In genomic region chr13:8567111-8568026, GRCm38 (mm10) we compare ENCODE assay signal across 20 mouse cellular contexts.
DNase-seq lines count a peak whose midpoint lies in the region; ATAC-seq lines count a peak whose summit lies in the region.
"Had no signal": no experiment of that assay in that cellular context is flagged by ENCODE, and none has a peak within 500 bp of the region (broad histone marks: within the 10 kb centered on the region; RNA-seq: fewer than 3 reads in every experiment).

No protein-coding gene starts in this region.

- no peak for DNase-seq in forebrain, embryonic 10.5 days (ENCODE audit: extremely low spot score, low spot score)
- DNase-seq in midbrain, embryonic 10.5 days (ENCODE audit: low spot score): no peak
- peak; percentile 70 for DNase-seq in forelimb bud, embryonic 11.5 days (ENCODE audit: low read depth, low spot score)
- DNase-seq in adrenal gland, postnatal 4 days (ENCODE audit: low spot score in 2 of 2): no peak
- DNase-seq in thymus, postnatal 4 days: no peak
- DNase-seq: adrenal gland, postnatal 25 days; layer of hippocampus, postnatal 36 days; lung, postnatal 14 days; right cerebral cortex, postnatal 4 days had no signal

- no peaks in the 10 kb centered on the region for H3K9me3 ChIP-seq in forebrain, embryonic 12.5 days
- no peaks in the 10 kb centered on the region for H3K9me3 ChIP-seq in forebrain, embryonic 10.5 days
- no peaks in the 10 kb centered on the region for H3K9me3 ChIP-seq in midbrain, embryonic 13.5 days
- no peaks in the 10 kb centered on the region for H3K9me3 ChIP-seq in midbrain, embryonic 10.5 days (replicated peaks)
- no peaks in the 10 kb centered on the region for H3K9me3 ChIP-seq in midbrain, embryonic 16.5 days (replicated peaks; ENCODE audit: control insufficient read depth, low read length, poor library complexity, severe bottlenecking)
- H3K9me3 ChIP-seq: embryonic facial prominence, embryonic 15.5 days; G1E; heart, embryonic 15.5 days; liver, embryonic 12.5 days; midbrain, embryonic 12.5 days; neural tube, embryonic 12.5 days had no signal

- H3K9ac ChIP-seq in forebrain, embryonic 12.5 days: no peak overlapping the region
- H3K9ac ChIP-seq in midbrain, embryonic 13.5 days (replicated peaks): no peak overlapping the region
- H3K9ac ChIP-seq in midbrain, embryonic 16.5 days (ENCODE audit: low read depth, low read length): no peak overlapping the region
- H3K9ac ChIP-seq: embryonic facial prominence, embryonic 15.5 days; heart, embryonic 15.5 days; liver, embryonic 12.5 days; midbrain, embryonic 12.5 days; neural tube, embryonic 12.5 days had no signal

- H3K27me3 ChIP-seq in forebrain, embryonic 12.5 days: no peaks in the 10 kb centered on the region
- H3K27me3 ChIP-seq in forebrain, embryonic 10.5 days (ENCODE audit: poor library complexity, severe bottlenecking): no peaks in the 10 kb centered on the region
- no peaks in the 10 kb centered on the region for H3K27me3 ChIP-seq in midbrain, embryonic 13.5 days
- no peaks in the 10 kb centered on the region for H3K27me3 ChIP-seq in midbrain, embryonic 10.5 days (ENCODE audit: low read depth, poor library complexity, severe bottlenecking)
- H3K27me3 ChIP-seq in midbrain, embryonic 16.5 days (ENCODE audit: control insufficient read depth, insufficient read depth, low read depth, low read length): no peaks in the 10 kb centered on the region
- H3K27me3 ChIP-seq: embryonic facial prominence, embryonic 15.5 days; heart, embryonic 15.5 days; liver, embryonic 12.5 days; midbrain, embryonic 12.5 days; neural tube, embryonic 12.5 days had no signal

- H3K4me2 ChIP-seq in forebrain, embryonic 12.5 days: no peak overlapping the region
- H3K4me2 ChIP-seq in midbrain, embryonic 13.5 days (replicated peaks): no peak overlapping the region
- H3K4me2 ChIP-seq in midbrain, embryonic 16.5 days (ENCODE audit: low read length): no peak overlapping the region
- H3K4me2 ChIP-seq: embryonic facial prominence, embryonic 15.5 days; heart, embryonic 15.5 days; liver, embryonic 12.5 days; midbrain, embryonic 12.5 days; neural tube, embryonic 12.5 days had no signal

- 0 out of 2 replicates have a peak overlapping the region, but pooled peaks have one; percentile 16 for H3K27ac ChIP-seq in forebrain, embryonic 12.5 days
- no peak overlapping the region for H3K27ac ChIP-seq in forebrain, embryonic 10.5 days
- 0 out of 2 replicates have a peak overlapping the region, but pooled peaks have one; percentile 4 for H3K27ac ChIP-seq in midbrain, embryonic 13.5 days
- H3K27ac ChIP-seq in midbrain, embryonic 10.5 days (replicated peaks): no peak overlapping the region
- H3K27ac ChIP-seq in midbrain, embryonic 16.5 days (ENCODE audit: low read length): no peak overlapping the region
- H3K27ac ChIP-seq: embryonic facial prominence, embryonic 15.5 days; heart, embryonic 15.5 days; kidney, postnatal 0 days; liver, embryonic 12.5 days; midbrain, embryonic 12.5 days; neural tube, embryonic 12.5 days had no signal

- 78% methylated on average over 15 of the region's 15 CpGs for WGBS in forebrain, embryonic 12.5 days
- WGBS in forebrain, embryonic 10.5 days: 82% methylated on average over 15 of the region's 15 CpGs
- WGBS in midbrain, embryonic 13.5 days: 71% methylated on average over 15 of the region's 15 CpGs
- WGBS in midbrain, embryonic 10.5 days: 83% methylated on average over 15 of the region's 15 CpGs
- 59% methylated on average over 15 of the region's 15 CpGs for WGBS in midbrain, embryonic 16.5 days

- no peaks in the 10 kb centered on the region for H3K36me3 ChIP-seq in forebrain, embryonic 12.5 days (replicated peaks)
- H3K36me3 ChIP-seq in forebrain, embryonic 10.5 days (replicated peaks): no peaks in the 10 kb centered on the region
- H3K36me3 ChIP-seq in midbrain, embryonic 13.5 days: no peaks in the 10 kb centered on the region
- H3K36me3 ChIP-seq in midbrain, embryonic 10.5 days: no peaks in the 10 kb centered on the region
- H3K36me3 ChIP-seq in midbrain, embryonic 16.5 days (ENCODE audit: control insufficient read depth, insufficient read depth, low read length): no peaks in the 10 kb centered on the region
- H3K36me3 ChIP-seq: embryonic facial prominence, embryonic 15.5 days; G1E; heart, embryonic 15.5 days; liver, embryonic 12.5 days; midbrain, embryonic 12.5 days; neural tube, embryonic 12.5 days had no signal

- no peak overlapping the region for H3K4me3 ChIP-seq in forebrain, embryonic 12.5 days (replicated peaks)
- no peak overlapping the region for H3K4me3 ChIP-seq in forebrain, embryonic 10.5 days
- H3K4me3 ChIP-seq in midbrain, embryonic 13.5 days (replicated peaks): no peak overlapping the region
- no peak overlapping the region for H3K4me3 ChIP-seq in midbrain, embryonic 10.5 days
- no peak overlapping the region for H3K4me3 ChIP-seq in midbrain, embryonic 16.5 days (ENCODE audit: low read depth, low read length)
- H3K4me3 ChIP-seq: embryonic facial prominence, embryonic 15.5 days; heart, embryonic 15.5 days; liver, embryonic 12.5 days; midbrain, embryonic 12.5 days; neural tube, embryonic 12.5 days had no signal

- no peak for ATAC-seq in forebrain, embryonic 12.5 days (ENCODE audit: low FRiP score)
- ATAC-seq in midbrain, embryonic 13.5 days: peak; percentile 32; the same call in 1 of the 2 replicates
- peak; percentile 52 for ATAC-seq in midbrain, embryonic 16.5 days
- ATAC-seq: inflammation-experienced regulatory T-cells, adult 6 months; liver, embryonic 12.5 days had no signal

- no peaks in the 10 kb centered on the region for H3K4me1 ChIP-seq in forebrain, embryonic 12.5 days
- no peaks in the 10 kb centered on the region for H3K4me1 ChIP-seq in forebrain, embryonic 10.5 days
- H3K4me1 ChIP-seq in midbrain, embryonic 13.5 days (replicated peaks): no peaks in the 10 kb centered on the region; the same call in 1 of the 2 replicates
- H3K4me1 ChIP-seq in midbrain, embryonic 10.5 days: no peaks in the 10 kb centered on the region
- H3K4me1 ChIP-seq in midbrain, embryonic 16.5 days (ENCODE audit: control insufficient read depth, insufficient read depth, low read length): peaks cover 3% of the 10 kb centered on the region; the same call in 1 of the 2 replicates
- H3K4me1 ChIP-seq: embryonic facial prominence, embryonic 15.5 days; heart, embryonic 15.5 days; liver, embryonic 12.5 days; midbrain, embryonic 12.5 days; neural tube, embryonic 12.5 days had no signal

Comparison
In these comparisons a context has a peak if more than half of its experiments do, and no peak if none do; other contexts are left out.
1. H3K27ac ChIP-seq: peak in forebrain, embryonic 12.5 days (single experiment) and midbrain, embryonic 13.5 days (single experiment); none in forebrain, embryonic 10.5 days (single experiment), midbrain, embryonic 10.5 days (single experiment) and midbrain, embryonic 16.5 days (single experiment).